Mouse (Mus musculus) brain, embryonic 14.5 days (tissue): ENCODE results near the gene Hoxa9.

Experiments used
- CTCF ChIP-seq: fragments of 200-500 bp; IDR thresholded peaks from 2 replicates; pipeline ENCODE4 v1.5.1; 2012; ENCODE audit warnings: inconsistent platforms, mild to moderate bottlenecking, moderate library complexity, borderline replicate concordance; ENCODE audit not compliant: insufficient read depth, insufficient read length; ENCODE audit errors: extremely low read depth
- POLR2A ChIP-seq: fragments of 200-500 bp; IDR thresholded peaks from 2 replicates; pipeline ENCODE4 v1.6.1; 2012; ENCODE audit warnings: mild to moderate bottlenecking, inconsistent platforms, borderline replicate concordance; ENCODE audit not compliant: poor library complexity, insufficient read depth, insufficient read length, severe bottlenecking; ENCODE audit errors: extremely low read depth

- TF ChIP-seq CTCF (no peak), POLR2A (no peak)
Measured at GRCm38 (mm10) chr6:52232984-52233545, 2.2 kb upstream of the Hoxa9 start.
